Mouse (Mus musculus): Measurements from ENCODE around the gene Pcsk6.

The Pcsk6 gene

GRCm38 (mm10) chr7:65940988-65941387, 79.5 kb downstream of the Pcsk6 start:
- no peak for DNase-seq (ENCODE audit: low spot score in 2 of 2)

- DNase-seq (ENCODE audit: low spot score in 2 of 2): no peak
Observed at GRCm38 (mm10) chr7:65945342-65945993, 83.9 kb downstream of the Pcsk6 start.

- DNase-seq (ENCODE audit: low spot score in 2 of 2): no peak
Observed at GRCm38 (mm10) chr7:65946397-65946796, 84.9 kb downstream of the Pcsk6 start.

GRCm38 (mm10) chr7:65948891-65949290, 87.4 kb downstream of the Pcsk6 start:
- no peak for DNase-seq (ENCODE audit: low spot score in 2 of 2)

- DNase-seq (ENCODE audit: low spot score in 2 of 2): no peak
Observed at GRCm38 (mm10) chr7:65954583-65954982, 93.0 kb downstream of the Pcsk6 start.

GRCm38 (mm10) chr7:65955304-65956220, 94.0 kb downstream of the Pcsk6 start:
- peak in 1 of 2 experiments; percentile 14 for DNase-seq (ENCODE audit: low spot score in 2 of 2)

- no peak for DNase-seq (ENCODE audit: low spot score in 2 of 2)
Observed at GRCm38 (mm10) chr7:65957245-65957644, 95.7 kb downstream of the Pcsk6 start.

- DNase-seq (ENCODE audit: low spot score in 2 of 2): no peak
Observed at GRCm38 (mm10) chr7:65958105-65958504, 96.6 kb downstream of the Pcsk6 start.

- no peak for DNase-seq (ENCODE audit: low spot score in 2 of 2)
Observed at GRCm38 (mm10) chr7:65959221-65959924, 97.8 kb downstream of the Pcsk6 start.

GRCm38 (mm10) chr7:65962611-65963010, 101.1 kb downstream of the Pcsk6 start:
- DNase-seq (ENCODE audit: low spot score in 2 of 2): no peak

- DNase-seq (ENCODE audit: low spot score in 2 of 2): no peak
Observed at GRCm38 (mm10) chr7:65964398-65964797, 102.9 kb downstream of the Pcsk6 start.

- no peak for DNase-seq (ENCODE audit: low spot score in 2 of 2)
Observed at GRCm38 (mm10) chr7:65971301-65971700, 109.8 kb downstream of the Pcsk6 start.

- DNase-seq (ENCODE audit: low spot score in 2 of 2): no peak
Observed at GRCm38 (mm10) chr7:65977286-65977685, 115.8 kb downstream of the Pcsk6 start.

GRCm38 (mm10) chr7:65977977-65978376, 116.4 kb downstream of the Pcsk6 start:
- no peak for DNase-seq (ENCODE audit: low spot score in 2 of 2)

- DNase-seq (ENCODE audit: low spot score in 2 of 2): no peak
Observed at GRCm38 (mm10) chr7:65978996-65979823, 117.7 kb downstream of the Pcsk6 start.

GRCm38 (mm10) chr7:65980000-65980399, 118.5 kb downstream of the Pcsk6 start:
- no peak for DNase-seq (ENCODE audit: low spot score in 2 of 2)

- DNase-seq (ENCODE audit: low spot score in 2 of 2): no peak
Observed at GRCm38 (mm10) chr7:65982057-65982456, 120.5 kb downstream of the Pcsk6 start.

GRCm38 (mm10) chr7:65988249-65988648, 126.7 kb downstream of the Pcsk6 start:
- no peak for DNase-seq (ENCODE audit: low spot score in 2 of 2)

GRCm38 (mm10) chr7:65988709-65989108, 127.2 kb downstream of the Pcsk6 start:
- DNase-seq (ENCODE audit: low spot score in 2 of 2): no peak

- no peak for DNase-seq (ENCODE audit: low spot score in 2 of 2)
Observed at GRCm38 (mm10) chr7:65992329-65992728, 130.8 kb downstream of the Pcsk6 start.

- DNase-seq (ENCODE audit: low spot score in 2 of 2): no peak
Observed at GRCm38 (mm10) chr7:65993410-65993809, 131.9 kb downstream of the Pcsk6 start.
